Mouse (Mus musculus): Measurements from ENCODE around the gene Fryl. TPM values are rescaled to one million over a fixed set of nuclear protein-coding genes. Genes with fewer than 3 reads are reported as not detected.

Fryl gene
- polyA plus RNA-seq, 1 experiment = 72.3 TPM

DNA sequence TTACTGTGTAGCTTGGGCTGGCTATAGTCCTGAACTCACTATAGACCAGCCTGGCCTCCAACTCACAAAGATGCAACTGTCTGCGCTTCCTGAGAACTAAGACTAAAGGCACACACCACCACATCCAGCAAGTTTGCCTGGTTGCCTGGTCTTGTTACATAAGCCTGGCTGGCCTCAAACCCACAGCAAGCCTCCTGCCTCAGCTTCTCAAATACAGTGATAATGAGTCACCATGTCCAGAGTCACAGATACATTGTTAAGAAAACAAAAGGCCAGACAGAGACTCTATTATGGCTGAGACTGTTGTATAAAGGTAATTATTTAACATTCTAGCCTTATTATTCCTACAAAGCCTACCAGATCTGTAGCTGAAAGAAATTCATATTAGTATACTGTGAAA is 39.3 kb downstream of the Fryl start:
- Histone ChIP-seq H3K27ac (ENCODE audit: insufficient read depth, low read length) (no peak overlapping the region), H3K4me3 (ENCODE audit: extremely low read depth, insufficient read depth, insufficient read length) (no peak overlapping the region), H3K4me1 (ENCODE audit: control insufficient read depth, insufficient read depth, insufficient read length) (no peaks in the 10 kb centered on the region; the same call in 1 of the 2 replicates), H3K27me3 (ENCODE audit: control insufficient read depth, insufficient read depth, low read length) (no peaks in the 10 kb centered on the region), H3K36me3 (ENCODE audit: control insufficient read depth, insufficient read depth, low read length) (peaks cover 5% of the 10 kb centered on the region)
- WGBS = 96% methylated on average over 1 of the region's 1 CpGs
- DNase-seq (ENCODE audit: low read depth in 1 of 2, low spot score in 2 of 2) = no peak
- no peak for TF ChIP-seq POLR2A (IDR thresholded peaks at IDR 0.05; ENCODE audit: low read depth, low read length)
- no peak for TF ChIP-seq CTCF (IDR thresholded peaks at IDR 0.05; ENCODE audit: extremely low read depth, insufficient read depth, insufficient read length, insufficient replicate concordance)

DNA sequence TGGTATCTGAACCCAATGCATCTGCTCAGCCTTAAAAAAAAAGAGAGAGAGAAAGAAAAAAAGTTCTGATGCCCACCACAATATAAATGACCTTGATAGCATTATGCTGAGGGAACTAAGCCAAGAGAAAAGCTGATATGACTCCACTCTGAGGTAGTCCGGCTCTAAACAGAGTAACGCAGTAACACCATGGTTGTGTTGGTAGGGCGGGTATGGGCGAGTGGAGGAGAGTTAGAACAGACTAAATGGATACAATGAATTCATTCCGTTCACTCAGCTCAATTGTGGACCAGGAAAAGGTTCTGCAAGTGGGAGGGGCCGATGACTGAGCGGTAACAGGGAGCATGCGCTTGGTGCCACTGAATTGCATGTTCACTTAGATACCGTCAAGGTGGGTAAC is 40.4 kb downstream of the Fryl start:
- peaks cover 5% of the 10 kb centered on the region for H3K36me3 ChIP-seq (ENCODE audit: control insufficient read depth, insufficient read depth, low read length)
- H3K27ac ChIP-seq (ENCODE audit: insufficient read depth, low read length) = no peak overlapping the region
- H3K4me1 ChIP-seq (ENCODE audit: control insufficient read depth, insufficient read depth, insufficient read length) = peaks cover under 1% of the 10 kb centered on the region; the same call in 1 of the 2 replicates
- whole genome bisulfite sequencing = 93% methylated on average over 9 of the region's 9 CpGs
- TF ChIP-seq CTCF (IDR thresholded peaks at IDR 0.05; ENCODE audit: extremely low read depth, insufficient read depth, insufficient read length, insufficient replicate concordance) = no peak
- no peak for TF ChIP-seq POLR2A (IDR thresholded peaks at IDR 0.05; ENCODE audit: low read depth, low read length)
- DNase-seq (ENCODE audit: low read depth in 1 of 2, low spot score in 2 of 2) = no peak
- H3K27me3 ChIP-seq (ENCODE audit: control insufficient read depth, insufficient read depth, low read length) = no peaks in the 10 kb centered on the region
- H3K4me3 ChIP-seq (ENCODE audit: extremely low read depth, insufficient read depth, insufficient read length) = no peak overlapping the region

DNA sequence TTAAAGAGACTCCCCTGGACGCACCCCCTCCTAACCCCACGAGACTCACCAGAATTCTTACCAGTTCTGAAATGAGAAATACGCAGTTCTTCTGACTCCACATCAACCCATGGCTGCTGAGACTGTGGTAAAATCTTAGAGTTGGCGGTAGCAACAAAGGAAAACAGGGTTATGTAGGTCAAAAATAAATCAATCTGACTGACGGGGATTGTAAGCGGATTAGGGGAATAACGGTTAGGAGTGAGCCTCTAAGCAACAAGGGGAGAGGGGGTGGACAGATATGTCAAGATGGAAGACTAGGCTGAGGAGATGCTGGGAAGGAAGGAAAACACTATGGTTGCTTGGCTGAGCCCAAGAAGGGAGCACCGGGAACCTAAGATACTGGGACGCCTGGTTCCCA is 44.0 kb downstream of the Fryl start:
- 94% methylated on average over 9 of the region's 9 CpGs for WGBS

DNA sequence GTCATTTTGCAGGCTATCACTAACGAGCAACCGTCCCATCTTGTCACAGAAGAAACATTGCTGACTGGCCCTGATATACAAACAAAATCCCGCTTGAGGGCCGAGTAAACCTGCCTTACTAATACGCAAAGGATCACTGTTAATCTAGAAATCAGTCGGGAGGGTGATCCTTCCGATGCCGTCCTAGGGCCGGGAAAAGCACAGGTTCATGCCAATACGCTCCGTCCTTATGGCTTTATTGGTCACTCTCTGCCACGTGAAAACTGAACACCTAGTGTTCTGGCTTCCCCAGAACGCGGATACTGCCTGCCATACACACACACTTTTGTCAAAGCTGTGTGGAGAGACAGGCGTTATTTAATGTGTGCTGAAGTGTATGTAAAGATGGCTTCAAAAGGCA is 44.5 kb downstream of the Fryl start:
- peaks cover 2% of the 10 kb centered on the region for H3K36me3 ChIP-seq (ENCODE audit: control insufficient read depth, insufficient read depth, low read length)
- no peak for DNase-seq (ENCODE audit: low read depth in 1 of 2, low spot score in 2 of 2)
- H3K4me3 ChIP-seq (ENCODE audit: extremely low read depth, insufficient read depth, insufficient read length) = no peak overlapping the region
- H3K27ac ChIP-seq (ENCODE audit: insufficient read depth, low read length) = no peak overlapping the region
- peaks cover 19% of the 10 kb centered on the region for H3K4me1 ChIP-seq (ENCODE audit: control insufficient read depth, insufficient read depth, insufficient read length)
- H3K27me3 ChIP-seq (ENCODE audit: control insufficient read depth, insufficient read depth, low read length) = no peaks in the 10 kb centered on the region
- 94% methylated on average over 15 of the region's 15 CpGs for WGBS
- TF ChIP-seq POLR2A (IDR thresholded peaks at IDR 0.05; ENCODE audit: low read depth, low read length) = no peak
- no peak for TF ChIP-seq CTCF (IDR thresholded peaks at IDR 0.05; ENCODE audit: extremely low read depth, insufficient read depth, insufficient read length, insufficient replicate concordance)

More for the DNA sequence above, 44.0 kb downstream of the Fryl start:
- TF ChIP-seq POLR2A (IDR thresholded peaks at IDR 0.05; ENCODE audit: low read depth, low read length) = no peak
- TF ChIP-seq CTCF (IDR thresholded peaks at IDR 0.05; ENCODE audit: extremely low read depth, insufficient read depth, insufficient read length, insufficient replicate concordance) = no peak
- H3K27me3 ChIP-seq (ENCODE audit: control insufficient read depth, insufficient read depth, low read length) = no peaks in the 10 kb centered on the region
- no peak overlapping the region for H3K27ac ChIP-seq (ENCODE audit: insufficient read depth, low read length)
- no peak for DNase-seq (ENCODE audit: low read depth in 1 of 2, low spot score in 2 of 2)
- no peak overlapping the region for H3K4me3 ChIP-seq (ENCODE audit: extremely low read depth, insufficient read depth, insufficient read length)
- H3K4me1 ChIP-seq (ENCODE audit: control insufficient read depth, insufficient read depth, insufficient read length) = peaks cover 19% of the 10 kb centered on the region
- H3K36me3 ChIP-seq (ENCODE audit: control insufficient read depth, insufficient read depth, low read length) = peaks cover 2% of the 10 kb centered on the region

DNA sequence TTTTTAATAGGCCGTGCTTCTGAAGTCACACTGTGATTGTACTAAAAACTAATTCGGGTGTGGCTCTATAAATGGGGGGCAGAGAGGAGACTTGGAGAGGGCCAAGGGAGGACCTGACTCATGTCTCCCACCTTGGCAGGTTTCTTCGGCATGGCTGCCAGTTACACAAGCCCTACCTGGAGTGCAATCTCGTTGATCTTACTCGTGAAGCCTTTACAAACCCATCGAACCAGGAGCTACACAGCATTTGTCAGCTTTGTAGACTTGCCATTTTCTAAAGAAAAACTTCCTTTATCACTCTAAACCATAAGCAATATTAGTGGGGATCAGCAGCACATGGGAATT is 45.5 kb downstream of the Fryl start:
- H3K36me3 ChIP-seq (ENCODE audit: control insufficient read depth, insufficient read depth, low read length) = peaks cover 2% of the 10 kb centered on the region
- H3K4me1 ChIP-seq (ENCODE audit: control insufficient read depth, insufficient read depth, insufficient read length) = peaks cover 25% of the 10 kb centered on the region
- H3K4me3 ChIP-seq (ENCODE audit: extremely low read depth, insufficient read depth, insufficient read length) = no peak overlapping the region
- no peak overlapping the region for H3K27ac ChIP-seq (ENCODE audit: insufficient read depth, low read length)
- 89% methylated on average over 6 of the region's 6 CpGs for WGBS
- no peak for DNase-seq (ENCODE audit: low read depth in 1 of 2, low spot score in 2 of 2)
- TF ChIP-seq POLR2A (IDR thresholded peaks at IDR 0.05; ENCODE audit: low read depth, low read length) = no peak
- no peak for TF ChIP-seq CTCF (IDR thresholded peaks at IDR 0.05; ENCODE audit: extremely low read depth, insufficient read depth, insufficient read length, insufficient replicate concordance)
- no peaks in the 10 kb centered on the region for H3K27me3 ChIP-seq (ENCODE audit: control insufficient read depth, insufficient read depth, low read length)

DNA sequence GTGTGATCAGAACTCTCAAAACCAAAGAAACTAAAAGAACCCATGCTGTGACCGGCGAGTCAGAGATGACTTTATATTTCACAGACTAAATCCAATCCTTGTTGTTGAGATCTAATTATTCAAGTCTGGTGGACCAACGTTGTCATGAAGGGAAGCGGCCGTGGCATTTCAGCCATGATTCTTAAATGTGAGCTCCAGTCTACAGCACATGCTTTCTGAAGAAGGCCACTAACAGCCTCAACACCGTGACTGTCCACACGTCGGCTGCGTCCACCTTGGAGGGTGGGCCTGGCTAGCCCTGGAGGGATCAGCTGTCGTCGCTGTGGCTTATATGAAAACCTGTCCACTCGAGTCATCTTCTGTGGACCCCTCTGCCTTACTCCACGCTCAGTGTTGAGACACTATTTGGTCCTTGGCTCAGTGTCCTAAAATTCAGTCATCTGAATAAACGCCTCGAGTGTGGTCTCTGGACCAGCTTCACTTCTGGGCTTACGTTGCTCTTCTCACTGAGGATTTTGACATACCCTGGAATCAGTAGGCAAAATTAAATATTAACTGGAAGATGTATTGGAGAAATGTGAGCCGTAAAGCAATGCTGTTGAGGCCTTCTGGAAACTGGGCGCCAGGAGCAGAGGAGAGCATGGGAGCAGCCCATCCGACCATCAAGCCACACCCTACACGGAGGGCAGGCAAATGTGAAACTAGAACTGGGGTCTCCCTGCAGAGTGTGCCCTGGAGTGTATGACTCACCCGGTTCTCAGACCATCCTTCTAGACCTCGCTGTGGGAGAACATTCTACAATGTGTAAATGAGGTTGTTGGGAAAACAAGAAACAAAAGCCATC is 46.1 kb downstream of the Fryl start:
- no peak for DNase-seq (ENCODE audit: low read depth in 1 of 2, low spot score in 2 of 2)

More for the DNA sequence above, 46.1 kb downstream of the Fryl start:
- TF ChIP-seq CTCF (IDR thresholded peaks at IDR 0.05; ENCODE audit: extremely low read depth, insufficient read depth, insufficient read length, insufficient replicate concordance) (no peak), POLR2A (IDR thresholded peaks at IDR 0.05; ENCODE audit: low read depth, low read length) (no peak)
- Histone ChIP-seq H3K4me1 (ENCODE audit: control insufficient read depth, insufficient read depth, insufficient read length) (peaks cover 26% of the 10 kb centered on the region), H3K27ac (ENCODE audit: insufficient read depth, low read length) (peak overlapping the region; percentile 44), H3K27me3 (ENCODE audit: control insufficient read depth, insufficient read depth, low read length) (no peaks in the 10 kb centered on the region), H3K4me3 (ENCODE audit: extremely low read depth, insufficient read depth, insufficient read length) (no peak overlapping the region), H3K36me3 (ENCODE audit: control insufficient read depth, insufficient read depth, low read length) (peaks cover 1% of the 10 kb centered on the region)
- 75% methylated on average over 22 of the region's 22 CpGs for WGBS

All from spleen, adult 2 months (tissue).